Mouse (Mus musculus) urinary bladder, adult 18-20 months (tissue): ENCODE measurements at regions not wholly inside any gene's neighbourhood (a gene's known extent, or its start where the extent isn't known, plus 50 kb on each side); places are given as distances from the start of the nearest gene placed in this dataset.

Experiments used
- DNase-seq, 2 experiments: peaks; one replicate each; pipeline ENCODE4 v3.0.0; 2022; ENCODE audit warnings: low spot score in 2 of 2, mixed read lengths in 2 of 2

DNA sequence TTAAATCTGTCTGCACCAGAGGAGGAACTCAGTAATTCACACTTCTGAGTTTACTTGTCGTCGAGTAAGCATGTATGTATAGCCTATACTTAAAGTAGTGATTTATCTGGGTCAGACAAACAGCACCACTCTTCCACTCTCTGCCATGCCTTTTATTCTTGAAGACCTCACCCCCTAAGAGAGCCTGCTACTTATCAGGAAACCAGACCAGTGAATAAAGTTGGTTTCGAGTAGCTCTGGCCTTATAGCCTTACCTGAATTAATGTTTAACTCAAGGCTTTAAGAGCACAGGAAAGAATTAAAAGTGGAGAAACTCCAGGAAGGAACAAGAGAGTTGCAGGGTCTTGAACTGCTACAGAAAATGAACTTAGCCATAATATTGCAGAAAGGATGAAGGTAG is 398.1 kb downstream of the Lmo4 start:
- no peak for DNase-seq

DNA sequence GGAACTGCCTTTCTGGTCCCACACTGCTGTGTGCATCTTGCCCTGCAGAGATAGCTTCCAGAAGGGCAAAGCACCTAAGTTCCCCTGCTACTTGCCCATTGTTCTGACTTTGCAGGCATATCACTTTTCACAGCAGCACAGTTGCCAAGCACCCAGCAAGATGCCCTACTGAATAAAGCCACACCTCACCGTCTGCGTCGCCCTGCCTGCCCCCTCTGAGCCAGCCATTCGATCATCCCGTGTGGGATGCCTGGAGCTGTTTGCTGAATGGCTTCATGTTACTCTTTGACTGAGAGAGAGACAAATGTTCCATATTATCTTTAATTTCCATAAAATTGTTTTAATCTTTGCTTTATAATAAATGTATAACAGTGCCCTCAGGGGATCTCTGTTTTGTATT is 407.2 kb downstream of the Lmo4 start:
- DNase-seq = no peak

DNA sequence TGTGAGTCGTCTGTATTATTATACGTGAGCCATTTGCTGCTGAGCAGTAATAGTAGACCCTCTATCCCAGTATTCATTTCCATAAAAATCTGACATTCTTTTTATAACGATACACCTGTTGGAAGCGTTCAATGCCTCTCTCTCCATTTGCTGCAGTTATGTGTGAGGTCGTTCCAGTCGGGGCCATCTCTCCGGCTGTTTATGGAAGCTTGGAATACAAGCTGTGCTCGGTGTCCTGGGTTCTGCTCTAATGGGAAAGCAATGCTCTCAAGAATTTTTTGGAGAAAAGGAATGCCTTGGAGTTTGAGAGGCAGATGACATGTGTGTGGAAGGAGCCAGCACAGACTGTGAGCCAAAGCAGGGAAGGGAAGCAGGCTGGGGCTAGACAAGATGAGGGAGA is 414.1 kb downstream of the Lmo4 start:
- no peak for DNase-seq

DNA sequence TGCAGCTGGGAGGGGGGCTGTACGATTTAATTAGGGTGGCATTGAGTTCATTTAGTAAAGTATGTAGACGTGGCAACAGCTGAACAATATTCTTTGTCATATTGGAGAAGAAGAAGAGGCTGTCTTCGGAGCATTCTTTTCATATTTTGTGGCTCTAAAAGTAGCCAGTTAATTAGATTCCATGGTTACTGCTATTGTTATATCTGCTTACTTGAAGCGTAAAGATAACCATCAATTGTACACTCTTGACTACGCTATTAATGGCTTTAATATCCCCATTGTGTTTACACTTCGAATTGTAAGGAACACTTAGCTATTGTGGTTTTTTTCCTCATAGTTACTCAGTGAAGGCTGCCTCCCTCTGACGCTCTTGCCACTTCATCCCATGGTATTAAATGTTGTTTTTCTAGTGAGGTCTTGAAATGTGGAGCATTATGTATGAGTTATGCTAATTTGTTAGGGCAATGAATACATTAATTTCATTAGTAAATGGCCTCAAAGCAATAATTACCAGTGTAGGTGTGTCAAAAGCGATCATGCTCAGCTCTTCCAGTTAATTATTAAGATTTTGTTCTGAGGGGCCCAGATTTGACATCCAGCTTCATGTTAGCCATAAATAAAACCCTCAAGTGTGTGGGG is 415.0 kb downstream of the Lmo4 start:
- no peak for DNase-seq

DNA sequence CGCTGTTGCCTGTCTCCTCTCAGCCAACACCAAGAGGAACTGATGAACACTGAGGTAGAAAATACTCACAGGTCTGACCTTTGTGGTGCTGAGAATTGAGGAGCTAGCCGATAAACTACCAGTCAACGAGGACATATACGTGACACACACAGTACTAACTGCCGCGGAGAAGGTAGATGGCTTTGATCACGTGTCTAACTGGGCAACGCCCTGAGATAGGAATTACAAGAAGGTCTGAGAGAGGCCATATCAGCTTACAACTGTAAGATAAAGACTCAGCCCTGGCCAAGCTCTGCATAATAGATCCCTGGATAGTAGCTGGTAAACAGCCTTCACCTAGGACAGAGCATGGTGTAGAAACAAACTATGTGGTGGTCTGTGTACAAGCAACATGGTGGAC is 418.1 kb downstream of the Lmo4 start:
- no peak for DNase-seq

DNA sequence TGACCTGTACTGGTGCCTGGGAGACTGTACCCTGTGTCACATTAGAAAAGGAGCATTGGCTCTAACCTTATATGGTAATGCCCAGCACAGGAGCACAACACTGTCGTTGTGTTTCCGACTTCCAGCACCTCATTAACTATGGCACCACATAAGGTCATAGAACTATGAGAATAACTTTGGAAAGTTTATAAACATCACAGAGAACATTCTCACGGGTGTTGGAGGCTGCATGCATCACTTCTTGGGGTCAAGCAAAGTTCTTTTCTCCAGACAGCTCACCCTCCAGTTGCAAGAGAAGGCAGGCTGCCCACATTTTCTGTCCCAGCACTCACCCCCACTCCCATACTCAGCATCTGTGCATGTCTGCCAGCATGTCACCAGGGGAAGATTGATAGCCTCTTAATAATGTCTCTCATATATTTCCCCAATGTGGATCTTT is 420.6 kb downstream of the Lmo4 start:
- DNase-seq = peak in 1 of 2 experiments; percentile 1

DNA sequence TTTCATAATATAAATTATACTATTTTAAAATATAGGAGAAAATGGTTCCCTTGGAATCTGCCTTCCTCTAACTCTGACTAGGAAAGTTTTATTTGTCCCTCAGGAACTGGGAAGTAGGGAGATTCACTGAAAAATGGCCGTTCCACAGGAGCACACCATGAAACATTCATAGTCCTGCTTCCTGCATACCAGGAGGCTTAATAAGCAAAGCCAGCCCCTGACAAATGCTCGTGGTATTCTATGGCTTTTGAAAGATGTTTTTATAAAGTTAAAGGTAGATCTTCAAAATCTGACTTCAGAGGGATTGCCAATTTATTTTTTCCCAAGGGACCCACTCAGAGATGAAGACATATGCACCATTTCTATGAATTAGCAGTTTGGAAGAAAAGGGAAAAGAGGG is 426.9 kb downstream of the Lmo4 start:
- no peak for DNase-seq

DNA sequence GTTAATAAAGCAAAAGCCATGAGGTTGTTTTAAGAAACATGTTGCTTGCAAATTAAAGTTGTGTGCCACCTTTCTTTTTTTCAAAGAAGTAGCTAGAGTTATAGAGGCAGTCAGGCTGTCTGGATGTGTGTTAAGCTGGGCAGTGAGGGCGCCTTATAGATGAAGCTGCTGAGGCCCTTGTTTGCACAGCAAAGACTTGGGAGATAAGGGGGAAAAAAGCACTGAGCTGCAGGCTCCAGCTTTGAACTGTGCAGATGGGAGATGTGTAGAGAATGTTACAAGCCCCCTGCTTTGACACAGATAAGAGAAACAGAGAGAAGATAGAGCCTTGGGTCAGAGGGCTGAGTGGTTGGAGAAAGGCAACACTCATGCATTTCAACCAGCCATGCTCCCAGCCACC is 445.7 kb downstream of the Lmo4 start:
- DNase-seq = no peak

DNA sequence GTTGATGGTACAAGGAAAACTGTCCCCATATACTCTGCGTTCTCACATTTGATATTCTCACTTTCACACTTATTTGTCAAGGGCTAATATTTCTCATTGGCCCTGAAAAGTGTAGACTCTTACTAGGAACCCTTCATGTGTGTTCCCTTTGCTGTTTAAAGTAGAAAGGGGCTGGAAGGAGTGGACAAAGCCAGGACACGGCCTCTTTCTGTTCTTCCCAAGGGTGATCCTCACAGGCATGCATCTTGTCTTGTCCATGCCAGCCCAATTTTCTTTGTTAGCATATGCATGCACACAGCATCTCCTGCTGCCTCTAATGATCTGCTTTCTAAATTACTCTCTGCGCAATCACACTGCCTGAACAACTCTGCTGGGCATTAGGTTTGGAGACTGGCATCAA is 451.8 kb downstream of the Lmo4 start:
- no peak for DNase-seq

DNA sequence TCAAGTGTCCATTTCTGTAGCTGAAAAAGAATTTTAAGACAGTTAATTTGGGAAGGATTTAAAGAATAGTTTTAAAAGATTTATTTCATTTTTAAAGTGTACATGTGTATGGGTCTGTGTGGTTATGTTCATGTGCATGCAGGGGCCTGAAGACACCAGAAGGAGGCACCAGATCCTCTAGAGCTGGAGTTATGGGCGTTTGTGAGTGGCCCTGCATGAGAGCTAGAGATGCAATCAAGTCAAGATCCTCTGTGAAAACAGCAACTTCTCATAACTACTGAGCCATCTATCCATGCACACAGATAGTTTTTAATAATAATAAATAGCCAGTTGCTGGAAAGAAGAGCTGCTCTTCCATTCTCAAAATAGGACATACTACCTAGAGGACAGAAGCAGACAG is 452.4 kb downstream of the Lmo4 start:
- DNase-seq = no peak

DNA sequence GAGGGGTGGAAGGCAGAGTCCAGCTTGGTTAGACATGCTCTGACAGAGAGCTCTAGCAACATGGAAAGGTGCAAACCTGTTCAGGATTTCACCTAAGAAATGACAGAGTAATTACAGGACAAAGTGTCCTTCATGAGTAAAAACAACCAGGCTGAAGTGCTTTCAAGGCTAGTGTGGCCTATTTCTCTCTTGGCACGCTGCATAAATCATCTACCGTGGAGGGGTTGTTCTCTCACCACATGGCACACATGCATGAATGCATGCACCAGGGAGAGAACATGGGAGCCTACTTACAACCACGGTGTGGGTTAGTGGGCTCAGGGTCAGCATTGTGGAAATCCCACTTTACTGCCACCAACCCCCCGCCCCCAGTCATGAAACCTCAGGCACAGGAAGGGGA is 454.9 kb downstream of the Lmo4 start:
- no peak for DNase-seq

DNA sequence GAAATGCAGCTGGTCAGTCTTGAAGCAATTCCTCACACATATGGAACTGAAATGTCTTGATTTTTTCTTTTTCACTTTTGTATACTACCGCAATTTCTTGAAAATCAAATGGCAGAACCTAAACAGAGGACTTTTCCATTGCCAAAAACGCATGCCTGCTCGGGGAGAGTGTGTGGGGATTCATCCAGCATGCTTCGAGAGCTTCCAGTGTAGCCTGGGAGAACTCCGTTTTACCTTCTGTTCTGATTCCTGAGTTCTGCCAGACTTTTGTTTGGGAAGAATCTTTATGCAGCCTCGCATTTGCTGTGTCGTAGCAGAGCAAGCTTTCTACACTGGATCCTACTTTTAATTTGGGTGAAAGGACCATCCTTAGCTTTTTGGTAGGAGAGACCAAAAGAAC is 461.4 kb downstream of the Lmo4 start:
- peak in 1 of 2 experiments; percentile 17 for DNase-seq

DNA sequence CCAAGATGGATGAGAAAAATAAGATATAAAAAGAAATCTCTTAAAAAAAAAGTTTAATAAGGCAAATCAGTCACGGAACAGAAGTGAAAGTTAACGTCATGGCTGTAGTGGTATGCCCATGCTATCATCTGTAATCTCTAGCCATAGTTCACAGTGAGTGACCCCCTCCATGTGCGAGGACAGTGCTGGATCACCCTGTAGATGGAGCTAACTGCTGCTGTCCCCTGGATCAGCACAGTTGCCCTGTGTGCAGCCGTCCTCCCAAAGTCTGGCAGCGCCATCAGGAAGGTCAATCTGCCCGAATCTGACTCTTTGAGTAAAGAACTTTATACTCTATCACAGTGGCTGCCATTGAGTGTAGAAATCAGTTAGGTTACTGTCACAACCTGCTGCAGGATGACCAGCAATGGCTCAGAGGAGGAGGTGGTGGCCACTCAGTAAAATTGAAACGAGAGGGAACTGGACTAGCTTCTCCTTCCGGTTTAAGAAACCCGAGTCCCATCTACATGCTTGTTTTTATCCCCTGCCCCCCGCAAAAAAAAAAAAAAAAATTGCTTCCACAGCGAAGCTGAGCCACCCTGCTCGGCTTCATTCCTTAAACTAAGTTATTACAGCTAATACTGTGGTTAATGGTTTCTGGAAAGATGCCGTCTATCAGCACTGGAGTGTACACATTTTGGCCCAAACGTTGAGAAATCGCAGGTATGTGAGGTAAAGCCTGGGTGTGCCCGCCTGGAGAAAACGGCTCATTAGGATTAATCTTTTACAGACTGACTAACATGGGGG is 462.0 kb downstream of the Lmo4 start:
- DNase-seq = peak; percentile 11 to 32

DNA sequence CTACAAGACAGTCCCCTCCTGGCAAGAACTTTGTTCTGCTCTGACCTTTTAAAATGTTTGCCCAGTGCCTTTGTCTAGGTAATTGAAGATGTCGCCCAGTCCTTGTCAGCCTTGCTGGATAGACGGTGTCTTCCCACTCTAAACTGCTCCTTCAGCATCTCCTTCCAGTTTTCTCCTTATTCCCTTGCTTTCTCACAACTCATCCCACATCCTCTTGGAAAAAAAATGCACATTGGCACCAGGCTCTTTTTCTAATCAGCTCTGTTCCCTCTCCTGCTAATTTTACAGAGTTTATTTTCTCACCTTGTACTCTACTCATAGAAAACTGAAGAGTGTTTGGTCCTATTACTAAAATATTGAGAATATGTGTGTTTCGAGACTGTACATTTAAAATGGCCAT is 466.3 kb downstream of the Lmo4 start:
- DNase-seq = no peak

DNA sequence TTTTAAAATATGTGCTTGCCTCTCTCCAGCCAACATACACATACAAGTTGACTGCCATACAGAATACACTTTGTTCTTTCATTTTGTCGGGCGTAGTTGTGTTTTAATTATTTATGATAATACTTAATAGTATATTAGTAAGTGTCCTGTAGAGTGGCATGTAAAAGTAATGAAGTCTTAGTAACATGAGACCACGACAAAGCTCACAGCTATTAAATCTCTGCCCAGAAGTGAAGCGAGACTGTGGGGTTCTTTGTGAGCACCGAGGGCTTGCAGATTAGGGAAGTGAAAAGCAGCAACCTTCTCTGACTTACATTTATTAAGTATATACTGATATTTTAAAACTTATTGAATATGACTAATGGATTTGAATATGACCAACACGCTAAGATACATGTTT is 467.2 kb downstream of the Lmo4 start:
- DNase-seq = no peak

DNA sequence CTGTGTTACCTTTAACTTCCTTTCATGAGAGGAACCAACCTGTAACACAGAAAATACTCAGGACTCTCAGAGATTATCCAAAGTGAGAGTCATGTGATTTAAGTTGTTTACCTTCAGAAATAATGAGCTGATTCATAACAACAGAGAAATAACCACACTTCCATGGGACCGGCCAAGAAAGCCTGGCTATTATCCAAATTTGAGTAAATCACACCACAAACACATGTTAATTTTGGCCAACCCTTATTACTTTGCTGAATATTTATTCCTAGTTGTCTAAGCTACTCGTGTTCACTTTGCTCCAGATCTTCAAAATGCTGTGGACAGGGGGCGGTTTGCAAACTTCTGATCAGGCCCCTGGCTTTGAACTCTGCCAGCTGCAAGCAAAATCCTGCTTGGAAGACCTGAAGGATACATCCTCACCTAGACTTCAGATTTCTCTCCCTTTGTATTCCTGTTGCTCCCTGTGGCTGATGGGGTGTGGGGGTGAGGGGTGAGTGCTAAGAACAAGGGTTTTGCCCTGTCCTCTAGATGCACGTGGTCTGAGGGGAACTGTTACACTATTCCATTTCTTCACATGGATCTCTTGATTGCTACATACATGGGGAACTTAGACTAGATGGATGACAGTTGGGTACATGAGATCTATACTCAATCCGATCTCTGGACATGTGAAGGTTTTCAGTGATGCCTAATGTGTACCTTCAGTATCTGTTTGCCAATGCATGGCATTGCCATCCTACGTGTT is 468.2 kb downstream of the Lmo4 start:
- no peak for DNase-seq

DNA sequence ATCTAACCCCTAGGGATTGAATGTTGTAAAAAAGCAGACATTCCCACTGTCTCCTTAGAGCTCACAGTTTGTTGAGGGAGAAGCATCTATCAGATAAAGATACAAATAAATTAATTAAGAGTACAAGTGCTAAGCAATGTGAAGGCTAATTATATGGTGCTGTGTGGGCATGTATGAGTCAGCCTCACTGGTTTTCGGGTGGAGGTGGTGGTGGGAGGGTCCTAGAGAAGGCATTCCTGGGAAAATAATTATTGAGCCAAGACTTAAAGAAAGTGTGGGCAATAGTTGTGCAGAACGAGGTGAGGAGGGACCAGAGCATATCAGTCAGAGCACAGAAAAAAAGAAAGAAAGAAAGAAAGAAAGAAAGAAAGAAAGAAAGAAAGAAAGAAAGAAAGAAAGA is 470.2 kb downstream of the Lmo4 start:
- no peak for DNase-seq

DNA sequence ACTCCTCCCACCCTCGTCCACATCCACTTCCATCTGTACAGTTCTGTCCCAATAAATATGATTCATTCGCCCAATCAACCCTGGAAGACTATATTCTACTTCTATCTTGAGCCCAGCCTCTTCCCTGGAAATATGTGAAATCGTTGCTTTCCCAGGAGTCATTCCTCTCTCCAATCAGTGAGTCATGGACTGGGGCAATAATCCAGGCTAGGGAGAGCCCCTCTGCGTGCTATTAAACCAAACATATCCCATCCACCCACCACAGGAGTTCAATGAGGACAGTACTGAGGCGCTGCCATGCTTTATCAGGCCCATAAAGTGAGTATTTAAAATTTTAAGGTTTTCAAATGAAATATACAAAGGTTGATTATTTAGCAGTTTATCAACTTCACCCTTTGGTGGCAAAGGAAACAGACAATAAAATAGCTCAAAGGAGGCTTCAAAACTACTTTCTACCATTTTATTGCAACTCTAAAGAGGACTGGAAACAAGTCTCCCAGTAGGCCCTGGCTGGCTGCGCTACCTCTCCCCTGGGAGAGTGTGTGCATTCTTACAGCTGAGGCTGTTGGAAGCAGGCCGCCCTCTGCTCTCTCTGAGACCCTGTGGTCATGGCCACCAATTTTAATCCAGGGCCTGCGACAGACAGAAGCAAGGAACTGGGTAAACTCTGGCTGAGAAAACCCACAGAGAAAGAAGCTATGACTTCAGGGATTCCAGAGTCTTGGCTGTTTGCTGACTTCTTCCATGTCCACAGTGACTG is 471.9 kb downstream of the Lmo4 start:
- no peak for DNase-seq

DNA sequence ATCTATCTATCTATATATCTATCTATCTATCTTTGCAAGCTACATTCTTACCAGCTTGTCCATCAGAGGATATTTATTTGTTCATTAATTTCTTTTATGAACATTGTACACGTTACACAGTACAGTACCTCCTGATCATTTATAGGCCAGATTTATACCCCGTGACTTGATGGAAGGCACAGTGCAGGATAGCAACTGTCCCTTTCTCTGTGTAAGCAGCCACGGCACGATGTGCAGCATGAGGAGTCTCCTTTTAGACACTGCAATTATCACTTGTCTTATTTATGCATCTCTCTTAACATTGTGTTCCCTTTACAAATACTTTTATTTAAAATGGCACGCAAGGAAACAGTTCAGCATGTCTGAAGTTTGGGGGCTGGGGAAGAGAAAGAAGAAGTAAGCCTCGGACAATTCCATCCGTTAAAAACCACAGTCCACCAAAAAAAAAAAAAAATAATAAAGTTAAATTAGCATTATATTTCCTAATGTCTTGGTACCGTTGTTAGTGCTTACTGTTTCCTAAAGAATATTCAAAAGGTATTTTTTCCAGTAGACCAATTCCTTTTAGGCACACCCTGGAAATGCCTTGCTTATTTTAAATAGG is 475.4 kb downstream of the Lmo4 start:
- no peak for DNase-seq

DNA sequence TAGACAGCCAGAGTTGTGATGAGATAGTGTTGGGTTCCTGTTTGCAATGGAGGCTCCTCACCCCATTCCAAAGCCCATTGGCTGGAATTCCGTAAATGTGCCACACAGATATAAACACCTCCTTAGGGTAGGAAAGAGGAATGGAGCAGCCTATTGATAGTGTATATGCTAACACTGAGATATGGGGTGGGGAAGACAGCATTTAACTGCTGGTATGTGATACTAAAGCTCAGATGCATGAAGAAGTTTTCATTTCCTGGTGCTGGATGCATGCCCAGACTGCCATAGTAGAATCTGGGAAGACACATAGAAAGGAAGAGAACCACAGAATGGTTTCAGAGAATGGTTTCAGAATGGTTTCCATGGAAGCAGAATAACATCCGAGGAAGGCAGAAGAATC is 482.4 kb downstream of the Lmo4 start:
- no peak for DNase-seq

DNA sequence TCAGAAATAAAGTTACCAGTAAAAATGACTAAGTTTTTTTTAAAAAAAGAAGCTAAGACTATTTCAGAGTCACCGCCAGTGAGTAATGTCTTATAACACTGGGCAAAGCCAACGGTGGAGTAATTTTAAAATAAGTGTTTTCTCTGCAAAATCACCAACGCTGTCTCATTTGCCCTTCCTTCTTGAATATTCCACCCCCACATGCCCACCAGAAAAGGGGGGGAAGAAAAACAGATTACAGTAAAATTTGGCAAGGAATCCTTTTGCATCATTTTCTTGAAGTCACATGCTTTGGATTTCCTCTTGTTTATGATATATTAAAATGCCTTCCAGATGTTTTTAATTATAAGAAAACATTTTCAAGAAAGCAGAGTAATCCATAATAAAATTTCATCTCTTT is 482.9 kb downstream of the Lmo4 start:
- no peak for DNase-seq

DNA sequence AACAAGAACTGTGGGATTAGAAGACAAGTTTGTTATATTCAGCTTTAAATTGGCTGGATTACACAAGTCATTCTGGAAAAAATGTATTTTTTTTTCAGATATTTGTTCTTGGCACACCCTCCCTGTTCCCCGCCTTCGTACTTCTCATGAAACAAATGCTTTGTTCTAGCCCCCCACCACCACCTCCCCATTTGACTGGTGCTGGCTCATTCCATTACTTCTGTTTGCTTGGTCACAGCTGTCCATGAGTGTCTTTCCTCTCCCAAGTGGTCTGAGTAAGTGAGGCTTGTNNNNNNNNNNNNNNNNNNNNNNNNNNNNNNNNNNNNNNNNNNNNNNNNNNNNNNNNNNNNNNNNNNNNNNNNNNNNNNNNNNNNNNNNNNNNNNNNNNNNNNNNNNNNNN is 491.8 kb downstream of the Lmo4 start:
- no peak for DNase-seq
